Mouse (Mus musculus) limb, embryonic 15.5 days (tissue): Measurements from ENCODE around the gene Apoe. TPM values are rescaled to one million over a fixed set of nuclear protein-coding genes. Genes with fewer than 3 reads are reported as not detected.
A peak's percentile ranks its signal among the peaks of the same experiment; 100 is the strongest.

Experiments used
- ATAC-seq: fragments of 200-750 bp; cut with Nextera tagmentation; 2 replicates; pipeline ENCODE4 v1.8.0; 2017; ENCODE audit warnings: low read depth, moderate TSS enrichment; ENCODE audit not compliant: insufficient number of reproducible peaks, low FRiP score, low TSS enrichment
- H3K27ac ChIP-seq: fragments of 300-500 bp; sonication (generic); 2 replicates; pipeline ENCODE4 v1.5.1; 2015; ENCODE audit warnings: moderate library complexity, mild to moderate bottlenecking, inconsistent platforms
- H3K27me3 ChIP-seq: fragments of 300-500 bp; sonication (generic); 2 replicates; pipeline ENCODE4 v1.6.1; 2015; ENCODE audit warnings: inconsistent platforms
- H3K36me3 ChIP-seq: fragments of 300-500 bp; sonication (generic); 2 replicates; pipeline ENCODE4 v1.6.1; 2015; ENCODE audit warnings: inconsistent platforms
- H3K4me1 ChIP-seq: fragments of 300-500 bp; sonication (generic); 2 replicates; pipeline ENCODE4 v1.6.1; 2015; ENCODE audit warnings: inconsistent platforms
- H3K4me2 ChIP-seq: fragments of 300-500 bp; sonication (generic); 2 replicates; pipeline ENCODE4 v1.6.1; 2015; ENCODE audit warnings: mild to moderate bottlenecking, inconsistent platforms
- H3K4me3 ChIP-seq: fragments of 300-500 bp; sonication (generic); 2 replicates; pipeline ENCODE4 v1.5.1; 2015; ENCODE audit warnings: mild to moderate bottlenecking, inconsistent platforms
- H3K9ac ChIP-seq: fragments of 300-500 bp; sonication (generic); 2 replicates; pipeline ENCODE4 v1.6.1; 2015; ENCODE audit warnings: inconsistent platforms
- H3K9me3 ChIP-seq: fragments of 300-500 bp; sonication (generic); 2 replicates; pipeline ENCODE4 v1.6.1; 2016; ENCODE audit warnings: inconsistent platforms
- WGBS: fragments of 180-500 bp; shearing (Covaris S2); methylation state at CpG from one replicate; pipeline ENCODE4 v1.1.7; 2015; 5-methylcytosine and 5-hydroxymethylcytosine counted together
- polyA plus RNA-seq: library from polyadenylated mRNA; unstranded; fragments of >200 nt; fragmentation: Nextera tagmentation; extraction: Ambion mirVana; gene quantifications from 2 replicates; pipeline ENCODE4 v1.2.1, GENCODE M21; 2015

Apoe gene
- polyA plus RNA-seq, 1 experiment from 2014 or later: 409 TPM

DNA sequence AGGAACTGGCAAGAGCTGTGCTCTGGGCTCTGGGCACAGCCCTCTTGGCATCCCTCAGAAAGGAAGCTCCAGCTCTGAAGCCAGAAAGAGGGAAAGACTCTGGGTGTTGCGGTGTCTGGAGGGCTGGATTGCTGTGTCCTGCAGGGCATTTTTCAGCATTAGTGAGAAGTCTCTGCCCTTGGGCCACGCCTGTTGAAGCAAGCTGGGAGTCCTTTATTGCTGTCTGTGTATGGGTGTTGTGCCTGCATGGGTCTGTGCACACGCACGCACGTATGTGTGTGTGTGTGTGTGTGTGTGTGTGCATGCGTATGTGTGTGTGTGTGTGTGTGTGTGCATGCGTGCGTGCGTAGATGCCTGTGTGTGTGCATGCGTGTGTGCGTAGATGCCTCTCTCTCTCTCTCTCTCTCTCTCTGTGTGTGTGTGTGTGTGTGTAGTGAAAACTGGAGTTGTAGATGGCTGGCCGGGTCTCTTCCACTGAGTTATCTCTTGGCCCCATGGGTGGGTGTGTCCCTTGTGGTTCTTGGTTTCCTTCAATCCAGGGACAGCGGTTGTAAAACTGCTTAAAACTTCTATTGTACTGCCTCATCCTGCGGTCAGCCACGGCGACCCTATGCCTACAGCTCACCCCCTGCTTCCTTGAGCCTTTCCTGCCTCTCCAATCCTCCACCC is 37.5 kb upstream of the Apoe start:
- Histone ChIP-seq H3K27me3 (no peaks in the 10 kb centered on the region), H3K9me3 (no peaks in the 10 kb centered on the region), H3K36me3 (peaks cover 70% of the 10 kb centered on the region), H3K4me3 (no peak overlapping the region), H3K4me1 (peaks cover 3% of the 10 kb centered on the region), H3K9ac (no peak overlapping the region), H3K4me2 (no peak overlapping the region), H3K27ac (no peak overlapping the region)
- WGBS: 89% methylated on average over 16 of the region's 16 CpGs
- ATAC-seq: no peak

DNA sequence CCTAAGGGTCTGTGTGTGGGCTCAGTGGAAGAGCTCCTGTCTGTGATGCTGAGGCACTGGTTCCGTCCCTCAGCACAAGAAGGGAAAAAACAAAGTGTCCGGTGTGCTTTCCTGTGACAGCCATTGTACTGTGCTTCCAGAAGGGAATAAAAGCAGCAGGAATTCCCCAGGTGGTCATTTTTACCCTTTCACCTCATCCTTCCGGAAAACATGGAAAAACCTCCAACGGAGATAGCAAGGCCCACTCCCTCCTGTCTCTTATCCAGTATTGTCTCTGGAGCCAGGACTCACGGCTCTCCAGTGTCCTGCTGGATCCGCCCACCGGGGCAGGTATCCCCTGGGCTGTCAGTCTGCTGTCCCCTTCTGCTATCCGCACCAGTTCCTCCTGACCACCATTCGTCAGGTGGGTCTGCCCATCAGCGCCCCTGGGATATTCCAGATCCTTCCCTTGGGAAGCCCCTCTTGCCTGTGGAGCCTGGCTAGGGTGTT is 35.2 kb upstream of the Apoe start:
- no peaks in the 10 kb centered on the region for H3K9me3 ChIP-seq
- H3K36me3 ChIP-seq: peaks cover 84% of the 10 kb centered on the region
- ATAC-seq: no peak
- H3K9ac ChIP-seq: no peak overlapping the region
- WGBS: 89% methylated on average over 10 of the region's 10 CpGs
- H3K27me3 ChIP-seq: no peaks in the 10 kb centered on the region
- H3K4me2 ChIP-seq: 0 out of 2 replicates have a peak overlapping the region, but pooled peaks have one; percentile 2
- no peaks in the 10 kb centered on the region for H3K4me1 ChIP-seq
- no peak overlapping the region for H3K4me3 ChIP-seq
- H3K27ac ChIP-seq: no peak overlapping the region

DNA sequence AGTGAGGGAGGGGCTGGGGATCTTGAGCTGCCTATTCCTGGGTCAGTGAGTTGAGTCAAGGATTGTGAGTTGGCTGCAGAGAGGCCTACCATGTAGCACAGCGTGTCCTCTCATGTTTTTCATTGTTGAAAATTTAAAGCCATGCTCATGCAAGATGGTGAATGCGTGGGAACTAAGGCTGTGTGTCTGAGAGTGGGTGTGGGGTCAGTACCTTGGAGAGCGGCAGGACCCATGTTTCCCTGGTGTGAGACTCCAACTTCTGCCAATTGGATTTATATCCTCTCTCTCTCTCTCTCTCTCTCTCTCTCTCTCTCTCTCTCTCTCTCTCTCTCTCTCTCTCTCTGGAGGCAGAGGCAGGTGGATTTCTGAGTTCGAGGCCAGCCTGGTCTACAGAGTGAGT is 27.6 kb upstream of the Apoe start:
- no peaks in the 10 kb centered on the region for H3K4me1 ChIP-seq
- H3K9ac ChIP-seq: no peak overlapping the region
- ATAC-seq: no peak
- H3K36me3 ChIP-seq: peaks cover 94% of the 10 kb centered on the region
- no peak overlapping the region for H3K4me3 ChIP-seq
- H3K9me3 ChIP-seq: peaks cover 2% of the 10 kb centered on the region; the same call in 1 of the 2 replicates
- H3K27me3 ChIP-seq: no peaks in the 10 kb centered on the region
- H3K27ac ChIP-seq: no peak overlapping the region
- no peak overlapping the region for H3K4me2 ChIP-seq
- WGBS: 90% methylated on average over 4 of the region's 4 CpGs

DNA sequence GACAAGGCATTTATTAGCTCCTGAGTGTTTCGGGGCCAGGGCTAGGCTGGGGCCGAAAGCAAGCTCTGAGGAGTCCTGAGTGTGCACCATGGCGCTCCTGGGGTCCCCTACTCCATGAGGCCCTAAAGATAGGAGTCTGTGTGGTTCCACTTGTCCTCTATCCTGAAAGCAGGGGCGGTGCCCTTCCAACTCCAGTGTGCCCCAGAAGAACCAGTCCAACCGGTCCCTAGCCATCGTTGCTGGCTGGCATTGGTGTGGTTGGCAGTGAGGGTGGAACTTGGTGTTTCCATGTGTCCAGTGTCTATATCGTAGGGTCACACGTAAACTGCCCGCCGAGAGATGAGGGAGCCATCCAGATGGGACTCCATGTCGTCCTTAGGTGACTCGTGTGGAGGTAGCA is 25.2 kb upstream of the Apoe start:
- Histone ChIP-seq H3K4me2 (no peak overlapping the region), H3K9ac (no peak overlapping the region), H3K9me3 (peaks cover 14% of the 10 kb centered on the region; the same call in 1 of the 2 replicates), H3K27me3 (no peaks in the 10 kb centered on the region), H3K36me3 (peaks cover 94% of the 10 kb centered on the region), H3K4me3 (no peak overlapping the region), H3K4me1 (no peaks in the 10 kb centered on the region), H3K27ac (no peak overlapping the region)
- WGBS: 89% methylated on average over 12 of the region's 12 CpGs
- ATAC-seq: no peak

DNA sequence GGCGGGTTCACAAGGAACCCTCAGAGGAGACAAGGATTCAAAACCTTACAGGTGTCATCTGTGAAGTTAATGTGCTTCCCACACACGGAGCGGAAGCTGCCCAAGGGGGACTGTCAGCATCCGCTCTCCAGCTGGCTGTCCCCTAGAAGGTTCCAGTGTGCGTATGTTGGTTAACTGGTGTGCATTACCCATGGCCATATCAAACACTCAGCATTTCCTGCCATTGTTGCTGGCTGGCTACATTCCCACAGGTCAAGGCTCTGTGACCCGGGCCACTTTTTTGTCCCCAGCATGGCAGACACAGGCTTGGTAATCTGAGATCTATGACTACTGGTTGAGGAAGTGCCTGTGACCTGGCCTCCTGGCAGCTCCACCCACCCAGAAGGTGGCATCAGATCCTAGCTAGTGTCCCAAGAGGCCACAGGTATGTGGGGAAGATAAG is 23.8 kb upstream of the Apoe start:
- no peaks in the 10 kb centered on the region for H3K27me3 ChIP-seq
- no peak overlapping the region for H3K4me2 ChIP-seq
- WGBS: 90% methylated on average over 6 of the region's 6 CpGs
- no peak overlapping the region for H3K9ac ChIP-seq
- H3K4me3 ChIP-seq: no peak overlapping the region
- H3K27ac ChIP-seq: no peak overlapping the region
- H3K36me3 ChIP-seq: peaks cover 84% of the 10 kb centered on the region
- ATAC-seq: no peak
- no peaks in the 10 kb centered on the region for H3K4me1 ChIP-seq
- H3K9me3 ChIP-seq: peaks cover 14% of the 10 kb centered on the region; the same call in 1 of the 2 replicates

DNA sequence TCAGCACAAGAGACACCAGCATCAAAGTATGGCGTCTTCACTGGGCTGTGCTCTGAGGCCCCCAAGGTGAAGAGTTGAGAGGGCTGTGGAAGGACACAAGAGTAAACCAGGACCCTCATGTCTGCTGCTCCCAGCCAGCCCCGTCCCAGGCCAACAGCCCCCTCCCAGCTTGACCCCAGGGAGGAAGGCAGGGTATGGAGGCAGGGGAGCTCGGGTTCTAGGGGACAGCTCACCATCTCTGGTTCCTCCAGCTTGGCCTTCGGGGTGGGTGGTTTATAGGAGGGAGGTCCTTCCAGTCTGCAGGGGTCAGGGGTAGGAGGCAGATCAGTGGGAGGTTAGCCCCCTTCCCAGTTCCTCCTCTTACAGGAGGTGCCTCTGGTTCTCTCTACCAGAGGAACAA is 20.2 kb upstream of the Apoe start:
- WGBS: 91% methylated on average over 4 of the region's 4 CpGs
- peaks cover 62% of the 10 kb centered on the region for H3K36me3 ChIP-seq
- ATAC-seq: no peak

DNA sequence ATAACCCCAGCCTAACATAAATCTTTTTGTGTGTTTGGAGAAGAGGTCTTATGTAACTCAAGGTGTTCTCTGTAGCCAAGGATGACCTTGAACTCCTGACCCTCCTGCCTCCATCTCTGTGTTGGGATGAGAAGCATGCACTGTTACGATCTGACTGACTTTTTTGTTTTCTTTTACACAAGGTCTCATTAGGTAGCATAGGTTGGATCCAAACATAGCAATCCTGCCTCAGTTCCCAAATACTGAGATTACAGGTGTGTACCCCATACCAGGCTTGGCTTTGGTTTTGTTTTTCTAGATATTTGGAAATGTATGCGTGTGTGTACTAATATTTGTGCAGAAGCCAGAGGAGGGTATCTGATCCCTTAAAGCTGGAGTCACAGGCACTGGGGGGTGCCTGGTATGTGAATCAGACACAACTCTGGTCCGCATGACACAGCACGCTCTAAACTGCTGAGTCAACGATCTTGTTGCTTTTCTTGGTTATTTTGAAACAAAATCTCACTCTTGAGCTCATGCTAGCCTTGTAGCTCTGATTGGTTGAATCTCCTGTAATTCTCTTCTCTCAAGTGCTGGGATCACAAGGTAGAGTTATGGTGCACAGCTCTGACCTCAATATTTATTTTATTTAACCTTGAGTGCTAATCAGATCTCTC is 19.4 kb upstream of the Apoe start:
- peaks cover 14% of the 10 kb centered on the region; the same call in 1 of the 2 replicates for H3K9me3 ChIP-seq
- WGBS: 92% methylated on average over 5 of the region's 5 CpGs
- H3K9ac ChIP-seq: no peak overlapping the region
- H3K4me3 ChIP-seq: no peak overlapping the region
- no peaks in the 10 kb centered on the region for H3K27me3 ChIP-seq
- no peak overlapping the region for H3K4me2 ChIP-seq
- no peak for ATAC-seq
- peaks cover 23% of the 10 kb centered on the region for H3K4me1 ChIP-seq
- no peak overlapping the region for H3K27ac ChIP-seq
- H3K36me3 ChIP-seq: peaks cover 59% of the 10 kb centered on the region

More for the DNA sequence above, 20.2 kb upstream of the Apoe start:
- H3K4me1 ChIP-seq: peaks cover 15% of the 10 kb centered on the region
- H3K4me3 ChIP-seq: no peak overlapping the region
- H3K9me3 ChIP-seq: peaks cover 14% of the 10 kb centered on the region; the same call in 1 of the 2 replicates
- H3K4me2 ChIP-seq: no peak overlapping the region
- no peak overlapping the region for H3K9ac ChIP-seq
- no peaks in the 10 kb centered on the region for H3K27me3 ChIP-seq
- H3K27ac ChIP-seq: no peak overlapping the region

DNA sequence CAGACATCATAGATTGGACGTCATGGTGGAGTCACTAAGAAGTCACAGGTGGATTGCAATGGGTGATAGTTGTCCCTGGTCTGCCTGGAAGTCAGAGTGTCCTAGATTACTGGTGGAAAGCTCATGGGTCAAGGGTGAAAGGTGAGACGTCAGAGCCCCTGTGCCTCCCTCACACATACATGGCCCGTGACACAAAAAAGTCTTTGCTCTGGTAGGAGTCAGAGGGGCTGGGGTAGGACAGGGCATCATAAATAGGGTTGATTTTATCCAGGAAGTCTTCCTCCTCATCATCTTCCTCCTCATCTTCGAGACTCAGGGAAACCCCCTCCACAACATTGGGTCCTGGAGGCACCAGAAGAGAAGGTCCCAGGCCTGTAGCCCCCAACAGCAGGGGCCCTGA is 18.4 kb upstream of the Apoe start:
- H3K27me3 ChIP-seq: no peaks in the 10 kb centered on the region
- no peak overlapping the region for H3K9ac ChIP-seq
- H3K9me3 ChIP-seq: peaks cover 14% of the 10 kb centered on the region; the same call in 1 of the 2 replicates
- H3K4me1 ChIP-seq: peaks cover 24% of the 10 kb centered on the region
- no peak overlapping the region for H3K4me3 ChIP-seq
- H3K36me3 ChIP-seq: peaks cover 57% of the 10 kb centered on the region
- ATAC-seq: no peak
- WGBS: 88% methylated on average over 4 of the region's 4 CpGs
- H3K27ac ChIP-seq: no peak overlapping the region
- no peak overlapping the region for H3K4me2 ChIP-seq

DNA sequence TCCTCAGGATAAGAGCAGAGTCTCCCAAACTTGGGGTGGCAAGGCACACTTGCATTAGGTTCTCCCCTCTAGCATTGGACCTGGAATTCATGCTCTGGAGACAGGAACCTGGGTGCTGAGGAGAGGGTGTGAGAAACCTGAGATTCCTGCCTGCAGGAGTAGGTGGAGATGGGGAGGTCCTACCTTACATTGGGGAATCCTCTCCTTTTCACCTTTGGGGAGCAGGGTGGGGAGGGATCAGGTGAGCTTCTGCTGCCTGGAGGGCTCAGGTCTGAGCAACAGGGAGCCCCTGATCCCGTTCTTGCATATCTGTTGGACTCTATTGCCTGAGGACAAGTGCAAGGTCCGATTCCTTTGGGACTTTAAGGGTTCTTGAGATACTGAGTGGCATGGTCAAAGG is 17.8 kb upstream of the Apoe start:
- Histone ChIP-seq H3K27ac (peak overlapping the region; percentile 85; the same call in 1 of the 2 replicates), H3K36me3 (peaks cover 58% of the 10 kb centered on the region), H3K9me3 (peaks cover 14% of the 10 kb centered on the region; the same call in 1 of the 2 replicates), H3K4me1 (peaks cover 24% of the 10 kb centered on the region), H3K9ac (no peak overlapping the region), H3K27me3 (no peaks in the 10 kb centered on the region), H3K4me2 (peak overlapping the region; percentile 68), H3K4me3 (no peak overlapping the region; the same call in 1 of the 2 replicates)
- ATAC-seq: no peak
- 74% methylated on average over 2 of the region's 2 CpGs for WGBS

DNA sequence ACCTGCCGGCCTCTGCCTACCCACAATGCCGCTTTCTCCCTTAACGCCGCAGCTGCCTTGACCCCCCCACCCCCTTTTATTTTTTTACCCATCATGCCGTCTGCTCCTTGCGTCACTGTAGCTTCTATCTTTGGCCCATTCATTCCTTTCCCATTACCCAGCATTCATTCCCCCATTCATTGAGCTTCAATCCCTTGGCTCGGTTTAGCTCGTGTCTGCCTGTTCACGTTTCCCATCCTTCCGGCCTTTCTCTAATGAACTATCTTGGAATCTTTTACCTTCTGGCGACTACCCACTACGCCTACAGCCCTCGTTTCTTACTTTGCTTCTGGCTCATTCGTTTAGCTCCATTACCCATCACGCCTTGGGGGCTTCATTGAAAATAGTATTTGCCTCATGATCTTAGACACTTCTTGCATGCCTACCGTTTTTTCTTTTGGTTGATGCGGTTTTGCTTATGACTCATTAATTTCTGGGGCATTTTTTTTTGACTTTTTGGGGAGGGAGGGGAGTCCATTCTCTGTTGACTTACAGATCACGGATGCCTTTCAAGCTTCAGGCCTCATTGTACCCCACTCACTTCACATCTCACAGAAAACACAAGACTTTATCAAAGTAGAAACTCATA is 17.2 kb upstream of the Apoe start:
- H3K9ac ChIP-seq: peak overlapping the region; percentile 28; the same call in 1 of the 2 replicates
- peaks cover 24% of the 10 kb centered on the region for H3K4me1 ChIP-seq
- H3K27ac ChIP-seq: peak overlapping the region; percentile 85
- peak overlapping the region; percentile 100 for H3K4me3 ChIP-seq
- WGBS: 5% methylated on average over 18 of the region's 18 CpGs
- peak overlapping the region; percentile 68 for H3K4me2 ChIP-seq
- H3K9me3 ChIP-seq: peaks cover 8% of the 10 kb centered on the region; the same call in 1 of the 2 replicates
- no peak for ATAC-seq
- peaks cover 58% of the 10 kb centered on the region for H3K36me3 ChIP-seq
- H3K27me3 ChIP-seq: no peaks in the 10 kb centered on the region

DNA sequence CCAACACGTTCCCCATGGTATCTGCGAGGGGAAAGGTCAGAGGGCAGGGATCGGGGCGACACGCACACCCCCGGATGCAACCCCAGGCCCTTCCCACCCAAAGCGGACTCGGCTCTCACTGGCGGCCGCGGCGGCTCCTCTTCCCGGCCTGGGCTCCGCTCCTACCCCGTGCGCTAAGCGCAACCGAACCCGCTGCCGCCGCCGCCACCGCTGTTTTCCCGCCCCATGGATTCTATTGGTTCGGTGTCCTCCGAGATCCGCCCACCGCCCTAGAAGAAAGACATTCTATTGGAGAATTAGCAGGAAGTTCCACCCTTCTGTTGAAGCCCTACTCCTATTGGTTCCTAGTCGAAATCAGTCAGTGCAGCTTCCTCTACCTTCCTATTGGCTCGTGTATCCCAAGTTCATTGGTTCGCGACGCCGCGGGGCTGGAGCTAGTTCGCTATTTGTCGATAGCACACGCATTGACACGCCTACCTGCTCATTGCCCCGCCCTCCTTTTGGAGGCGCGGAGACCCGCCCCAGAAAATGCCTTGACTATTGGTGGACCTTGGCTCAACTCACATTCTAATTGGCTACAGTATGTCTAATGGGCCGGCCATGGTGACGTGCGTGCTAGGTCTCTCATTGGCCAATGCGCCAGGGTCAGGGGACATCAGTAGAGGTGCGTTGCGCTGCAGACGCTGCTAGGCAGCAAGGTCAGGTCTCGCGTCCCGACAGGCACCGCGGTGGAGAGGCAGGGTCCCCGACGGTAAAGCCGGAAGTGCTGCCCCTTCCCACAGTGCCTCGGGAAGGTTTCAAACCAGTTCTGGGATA is 16.5 kb upstream of the Apoe start, which contains the start of gene Tomm40:
Gene Tomm40 (minus strand): TSS at position 200 of the 816 bp plus-strand sequence.
- WGBS: under 1% methylated on average over 59 of the region's 59 CpGs
- ATAC-seq: peak; percentile 99
- H3K9ac ChIP-seq: peak within 1 kb of the TSS; percentile 95

More for the DNA sequence above, 16.5 kb upstream of the Apoe start, which contains the start of gene Tomm40:
- peaks cover 56% of the 10 kb centered on the region for H3K36me3 ChIP-seq
- peak within 1 kb of the TSS; percentile 100 for H3K4me3 ChIP-seq
- peaks cover 24% of the 10 kb centered on the region for H3K4me1 ChIP-seq
- peak within 1 kb of the TSS; percentile 85 for H3K27ac ChIP-seq
- peak within 1 kb of the TSS; percentile 87 for H3K4me2 ChIP-seq
- H3K27me3 ChIP-seq: no peaks in the 10 kb centered on the region
- 0 out of 2 replicates have a peak, but pooled peaks cover under 1% of the 10 kb centered on the region for H3K9me3 ChIP-seq
